Mouse (Mus musculus) stomach, embryonic 14.5 days (tissue): ENCODE results near the gene Khdc4. TPM values are rescaled to one million over a fixed set of nuclear protein-coding genes. Genes with fewer than 3 reads are reported as not detected.
A peak's percentile ranks its signal among the peaks of the same experiment; 100 is the strongest.

Source experiments
- ATAC-seq: fragments of 200-750 bp; cut with Nextera tagmentation; 2 replicates; pipeline ENCODE4 v1.8.0; 2017; ENCODE audit warnings: low read depth, moderate TSS enrichment; ENCODE audit not compliant: insufficient number of reproducible peaks, insufficient read depth, low FRiP score
- H3K27ac ChIP-seq: fragments of 300-500 bp; sonication (generic); 2 replicates; pipeline ENCODE4 v1.5.1; 2014; ENCODE audit warnings: mild to moderate bottlenecking, low read length, moderate library complexity, mixed read lengths
- H3K27me3 ChIP-seq: fragments of 300-500 bp; sonication (generic); 2 replicates; pipeline ENCODE4 v1.6.1; 2014; ENCODE audit warnings: low read length, control low read depth, mixed read lengths; ENCODE audit not compliant: control insufficient read depth, insufficient read depth
- H3K36me3 ChIP-seq: fragments of 300-500 bp; sonication (generic); 2 replicates; pipeline ENCODE4 v1.6.1; 2014; ENCODE audit warnings: mild to moderate bottlenecking, control low read depth, low read length, moderate library complexity, mixed read lengths; ENCODE audit not compliant: control insufficient read depth, insufficient read depth
- H3K4me1 ChIP-seq: fragments of 300-500 bp; sonication (generic); 2 replicates; pipeline ENCODE4 v1.6.1; 2014; ENCODE audit warnings: low read length, control low read depth, mixed read lengths; ENCODE audit not compliant: control insufficient read depth, insufficient read depth
- H3K4me2 ChIP-seq: fragments of 300-500 bp; sonication (generic); replicated peaks from 2 replicates; pipeline ENCODE4 v1.6.1; 2014; ENCODE audit warnings: low read depth, low read length, control low read depth
- H3K4me3 ChIP-seq: fragments of 300-500 bp; sonication (generic); 2 replicates; pipeline ENCODE4 v1.5.1; 2014; ENCODE audit warnings: low read depth, low read length, control low read depth
- H3K9ac ChIP-seq: fragments of 300-500 bp; sonication (generic); replicated peaks from 2 replicates; pipeline ENCODE4 v1.6.1; 2014; ENCODE audit warnings: low read depth, mild to moderate bottlenecking, control low read depth, low read length, moderate library complexity, mixed read lengths
- H3K9me3 ChIP-seq: fragments of 300-500 bp; sonication (generic); 2 replicates; pipeline ENCODE4 v1.6.1; 2016; ENCODE audit warnings: low read depth, low read length, control low read depth; ENCODE audit not compliant: control insufficient read depth
- WGBS: fragments of 180-500 bp; shearing (Covaris S2); extraction: QIAGEN DNeasy Blood & Tissue Kit; methylation state at CpG from one replicate; pipeline ENCODE4 v1.1.7; 2014; 5-methylcytosine and 5-hydroxymethylcytosine counted together
- polyA plus RNA-seq: library from polyadenylated mRNA; unstranded; fragments of >200 nt; fragmentation: Nextera tagmentation; extraction: Ambion mirVana; gene quantifications from 2 replicates; pipeline ENCODE4 v1.2.1, GENCODE M21; 2014

The Khdc4 gene
- polyA plus RNA-seq, 1 experiment from 2014 or later = 81.9 TPM

- Histone ChIP-seq H3K9ac (no peak within 1 kb of the TSS), H3K36me3 (no peaks in the 10 kb centered on the region; the same call in 1 of the 2 replicates), H3K27ac (no peak within 1 kb of the TSS), H3K27me3 (no peaks in the 10 kb centered on the region), H3K4me1 (no peaks in the 10 kb centered on the region), H3K9me3 (no peaks in the 10 kb centered on the region), H3K4me2 (no peak within 1 kb of the TSS), H3K4me3 (no peak within 1 kb of the TSS)
- WGBS = 81% methylated on average over 17 of the region's 17 CpGs
- 0 out of 2 replicates have a peak, but pooled peaks have one; percentile 49 for ATAC-seq
These were observed 32.6 kb upstream of the Khdc4 start, which contains the start of gene Rxfp4 for GRCm38 (mm10) chr3:88652846-88653515. Rxfp4 (minus strand) TSS chr3:88653142.

- no peak overlapping the region for H3K27ac ChIP-seq
- H3K9me3 ChIP-seq = no peaks in the 10 kb centered on the region
- H3K36me3 ChIP-seq = no peaks in the 10 kb centered on the region
- no peak for ATAC-seq
- no peak overlapping the region for H3K4me2 ChIP-seq
- no peaks in the 10 kb centered on the region for H3K4me1 ChIP-seq
- H3K4me3 ChIP-seq = no peak overlapping the region
- H3K9ac ChIP-seq = no peak overlapping the region
- H3K27me3 ChIP-seq = no peaks in the 10 kb centered on the region
- 63% methylated on average over 6 of the region's 6 CpGs for WGBS
These were observed 31.9 kb upstream of the Khdc4 start for GRCm38 (mm10) chr3:88653516-88654370.

- no peak overlapping the region for H3K4me2 ChIP-seq
- no peak overlapping the region for H3K9ac ChIP-seq
- H3K27ac ChIP-seq = no peak overlapping the region
- no peaks in the 10 kb centered on the region for H3K36me3 ChIP-seq
- no peaks in the 10 kb centered on the region for H3K27me3 ChIP-seq
- no peak overlapping the region for H3K4me3 ChIP-seq
- ATAC-seq = no peak
- no peaks in the 10 kb centered on the region for H3K9me3 ChIP-seq
- no peaks in the 10 kb centered on the region for H3K4me1 ChIP-seq
- WGBS = 74% methylated on average over 4 of the region's 4 CpGs
These were observed 31.0 kb upstream of the Khdc4 start for GRCm38 (mm10) chr3:88654621-88655020.

- no peaks in the 10 kb centered on the region for H3K36me3 ChIP-seq
- 78% methylated on average over 8 of the region's 8 CpGs for WGBS
- ATAC-seq = no peak
These were observed 30.0 kb upstream of the Khdc4 start for GRCm38 (mm10) chr3:88655619-88656018.

GRCm38 (mm10) chr3:88658441-88659127 lies 27.0 kb upstream of the Khdc4 start:
- Histone ChIP-seq H3K4me1 (no peaks in the 10 kb centered on the region), H3K36me3 (no peaks in the 10 kb centered on the region), H3K27me3 (no peaks in the 10 kb centered on the region), H3K27ac (no peak overlapping the region), H3K4me3 (no peak overlapping the region), H3K4me2 (no peak overlapping the region), H3K9ac (no peak overlapping the region), H3K9me3 (no peaks in the 10 kb centered on the region)
- WGBS = 52% methylated on average over 5 of the region's 5 CpGs
- no peak for ATAC-seq

More at GRCm38 (mm10) chr3:88655619-88656018, 30.0 kb upstream of the Khdc4 start:
- Histone ChIP-seq H3K4me2 (no peak overlapping the region), H3K4me1 (no peaks in the 10 kb centered on the region), H3K9ac (no peak overlapping the region), H3K9me3 (no peaks in the 10 kb centered on the region), H3K27ac (no peak overlapping the region), H3K4me3 (no peak overlapping the region), H3K27me3 (no peaks in the 10 kb centered on the region)

GRCm38 (mm10) chr3:88659798-88660197 lies 25.8 kb upstream of the Khdc4 start:
- no peaks in the 10 kb centered on the region for H3K27me3 ChIP-seq
- no peaks in the 10 kb centered on the region for H3K4me1 ChIP-seq
- no peaks in the 10 kb centered on the region for H3K9me3 ChIP-seq
- no peak overlapping the region for H3K4me2 ChIP-seq
- no peak for ATAC-seq
- WGBS = 36% methylated on average over 6 of the region's 6 CpGs
- no peaks in the 10 kb centered on the region for H3K36me3 ChIP-seq
- H3K4me3 ChIP-seq = no peak overlapping the region
- H3K27ac ChIP-seq = no peak overlapping the region
- H3K9ac ChIP-seq = no peak overlapping the region

- Histone ChIP-seq H3K27me3 (no peaks in the 10 kb centered on the region), H3K4me1 (no peaks in the 10 kb centered on the region), H3K4me2 (no peak overlapping the region), H3K36me3 (no peaks in the 10 kb centered on the region), H3K9me3 (no peaks in the 10 kb centered on the region), H3K27ac (no peak overlapping the region), H3K4me3 (no peak overlapping the region), H3K9ac (no peak overlapping the region)
- WGBS = 75% methylated on average over 4 of the region's 4 CpGs
- ATAC-seq = no peak
These were observed 21.5 kb upstream of the Khdc4 start for GRCm38 (mm10) chr3:88664095-88664494.

- H3K4me1 ChIP-seq = no peaks in the 10 kb centered on the region
- peak overlapping the region; percentile 24 for H3K4me3 ChIP-seq
- peak overlapping the region; percentile 49 for H3K4me2 ChIP-seq
- no peak overlapping the region for H3K9ac ChIP-seq
- H3K27me3 ChIP-seq = no peaks in the 10 kb centered on the region
- ATAC-seq = peak; percentile 65; the same call in 1 of the 2 replicates
- no peaks in the 10 kb centered on the region for H3K9me3 ChIP-seq
- H3K27ac ChIP-seq = no peak overlapping the region
- no peaks in the 10 kb centered on the region for H3K36me3 ChIP-seq
- WGBS = 8% methylated on average over 11 of the region's 11 CpGs
These were observed 8.2 kb upstream of the Khdc4 start for GRCm38 (mm10) chr3:88677399-88677798.
